Comparison of ENCODE assay signal across 20 mouse cellular contexts in genomic region chr12:82064986-82065385, GRCm38 (mm10).
A peak's percentile ranks its signal among the peaks of the same experiment; 100 is the strongest.
DNase-seq lines count a peak whose midpoint lies in the region; ATAC-seq and TF ChIP-seq lines count a peak whose summit lies in the region.
"Had no signal": no experiment of that assay in that cellular context is flagged by ENCODE, and none has a peak within 500 bp of the region (broad histone marks: within the 10 kb centered on the region; RNA-seq: fewer than 3 reads in every experiment).

No protein-coding gene starts in this region.

- DNase-seq in heart, adult 11 months: peak; percentile 80
- no peak for DNase-seq in heart, postnatal 36 days
- DNase-seq in testis, postnatal 10 days (ENCODE audit: low spot score): peak; percentile 24
- no peak for DNase-seq in testis, postnatal 14 days (ENCODE audit: low spot score)
- no peak for DNase-seq in Patski (ENCODE audit: low read depth, low spot score)
- no peak for DNase-seq in cerebellum, adult 18-20 months
- DNase-seq in cerebellum, adult 11 months: no peak
- DNase-seq: adrenal gland, adult 2 months; adrenal gland, postnatal 14 days; cerebellum, adult 11-12 months; cerebellum, adult 9-10 months; cerebellum, postnatal 14 days; gastrocnemius, postnatal 10 days; gastrocnemius, postnatal 36 days; heart, postnatal 14 days had no signal

- POLR2A ChIA-PET in Patski (lab: Charles Lee): no interaction called here

- TF ChIP-seq CTCF in Patski (IDR thresholded peaks at IDR 0.05): no peak

- intact Hi-C loops in heart, postnatal 36 days (cut with DNase I): no loop called here

- no peaks in the 10 kb centered on the region for H3K27me3 ChIP-seq in Patski
- H3K27me3 ChIP-seq: forebrain, embryonic 13.5 days; heart, embryonic 12.5 days; hindbrain, embryonic 12.5 days; hindbrain, embryonic 15.5 days had no signal

- CTCF ChIA-PET in Patski (lab: Charles Lee): no interaction called here

- in situ Hi-C loops in Patski (cut with MboI; ENCODE audit: low pct_unique_long_range_greater_than_20kb): no loop called here

- ATAC-seq in Patski: peak; percentile 39
- ATAC-seq: forebrain, embryonic 13.5 days; forebrain, embryonic 16.5 days had no signal

Comparison
In these comparisons a context has a peak if more than half of its experiments do, and no peak if none do; other contexts are left out.
1. DNase-seq: peak in heart, adult 11 months (single experiment) and testis, postnatal 10 days (single experiment); none in heart, postnatal 36 days (0 of 2), testis, postnatal 14 days (single experiment), Patski (single experiment), cerebellum, adult 18-20 months (0 of 2) and cerebellum, adult 11 months (single experiment).